Mouse (Mus musculus) heart, adult 18-20 months (tissue): Measurements from ENCODE around the gene Psmd11. TPM values are rescaled to one million over a fixed set of nuclear protein-coding genes. Genes with fewer than 3 reads are reported as not detected.

Experiments
- DNase-seq, 2 experiments: peaks; one replicate each; pipeline ENCODE4 v3.0.0; 2021 to 2022; ENCODE audit warnings: mixed read lengths in 1 of 2
- total RNA-seq, 2 experiments: library from RNA; stranded (reverse); gene quantifications; 2 replicates each; pipeline ENCODE4 v1.2.3; 2021

Psmd11 gene
- total RNA-seq, 2 experiments from 2014 or later, result 112 to 113 TPM

DNA sequence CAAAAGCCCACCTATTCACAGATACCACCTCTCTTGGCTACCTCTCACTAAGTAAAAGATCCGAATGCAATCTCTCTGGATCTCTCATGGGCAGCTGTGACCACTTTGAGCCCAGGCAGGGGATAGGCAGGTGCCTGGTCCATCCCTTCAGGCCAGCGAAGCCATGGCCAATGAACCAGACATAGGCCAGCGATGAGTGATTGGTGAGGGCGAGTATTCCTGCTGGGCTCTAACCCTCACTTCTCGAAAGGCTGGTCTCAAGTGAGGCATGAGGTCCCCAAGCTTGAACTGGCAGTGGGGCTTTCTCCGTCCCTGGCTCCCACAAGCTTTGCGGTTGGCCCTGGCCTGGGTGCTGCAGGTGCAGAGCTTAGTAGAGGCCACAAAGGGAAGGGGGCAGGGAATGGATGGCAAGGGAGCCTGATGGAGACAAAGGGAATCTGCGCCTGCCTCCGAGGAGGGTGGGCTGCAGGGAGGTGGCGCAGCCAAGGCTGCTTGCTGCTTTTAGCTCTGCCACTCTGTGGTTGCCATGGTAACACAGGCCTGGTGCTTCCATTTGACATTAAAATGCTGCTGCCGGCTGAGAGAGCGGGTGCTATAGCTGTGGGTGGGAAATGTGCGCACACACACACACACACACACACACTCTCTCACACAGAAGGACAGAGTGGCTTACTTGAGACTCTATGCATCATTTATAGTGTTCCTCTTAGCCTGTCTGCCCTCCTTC, 75.5 kb downstream of the Psmd11 start:
- DNase-seq, result no peak

DNA sequence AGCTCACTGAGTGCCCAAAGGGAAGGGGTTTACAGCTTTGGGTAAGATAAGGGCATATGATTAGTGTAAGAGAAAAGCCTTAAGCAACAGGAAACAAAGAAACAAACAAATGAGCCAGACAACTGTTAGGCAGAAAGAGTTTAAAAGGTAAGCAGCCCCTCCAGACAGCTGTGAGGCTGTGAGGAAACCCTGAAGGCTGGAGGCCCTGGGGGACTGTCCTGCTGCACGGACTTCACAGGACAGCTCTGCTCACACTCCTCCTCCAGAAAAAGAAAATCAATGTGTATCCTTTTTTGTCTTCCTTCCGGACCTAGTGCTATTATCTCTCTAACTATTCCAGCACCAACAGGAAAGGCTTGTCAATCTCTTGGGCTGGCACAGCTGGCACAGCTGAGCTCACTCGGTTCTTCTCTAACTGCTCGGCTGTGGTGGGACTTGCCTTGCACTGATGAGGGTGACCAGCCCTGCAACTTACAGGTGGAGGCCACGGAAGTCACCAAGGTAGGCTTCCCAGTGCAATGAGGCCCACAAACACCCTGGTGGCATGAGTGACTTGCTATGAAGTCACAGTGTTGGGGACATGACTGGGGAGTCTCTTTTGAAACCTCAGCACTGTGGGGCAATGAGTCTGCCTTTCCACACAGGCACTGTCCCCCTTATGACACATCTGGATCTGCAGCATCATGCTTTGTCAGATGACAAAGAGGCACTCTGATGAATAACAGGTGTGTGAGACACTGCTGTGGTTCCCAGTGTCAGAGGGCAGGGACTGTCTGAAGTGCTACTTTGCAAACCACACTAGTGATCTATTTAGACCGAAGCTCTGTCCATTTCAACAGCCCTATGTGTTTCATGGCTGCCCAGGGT, 76.3 kb downstream of the Psmd11 start:
- DNase-seq, result no peak

DNA sequence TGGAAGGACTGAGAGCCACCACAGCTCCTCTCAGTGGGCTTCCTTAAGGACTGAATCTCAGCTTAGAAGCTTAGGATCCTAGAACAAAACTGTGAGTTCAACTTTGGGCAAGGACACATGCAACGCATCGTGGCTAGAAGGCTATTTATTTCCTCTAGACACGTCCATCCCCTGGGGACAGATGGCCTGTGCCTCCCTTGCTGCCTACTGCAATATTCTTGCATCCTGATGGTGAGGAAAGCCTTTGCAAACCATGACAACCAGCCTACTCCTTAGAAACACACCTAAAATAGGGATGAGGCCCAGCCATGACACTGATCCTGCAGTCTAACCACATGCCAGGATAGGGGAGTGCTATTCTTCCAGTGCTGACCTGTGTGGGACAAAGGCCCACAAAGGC, 77.2 kb downstream of the Psmd11 start:
- no peak for DNase-seq

DNA sequence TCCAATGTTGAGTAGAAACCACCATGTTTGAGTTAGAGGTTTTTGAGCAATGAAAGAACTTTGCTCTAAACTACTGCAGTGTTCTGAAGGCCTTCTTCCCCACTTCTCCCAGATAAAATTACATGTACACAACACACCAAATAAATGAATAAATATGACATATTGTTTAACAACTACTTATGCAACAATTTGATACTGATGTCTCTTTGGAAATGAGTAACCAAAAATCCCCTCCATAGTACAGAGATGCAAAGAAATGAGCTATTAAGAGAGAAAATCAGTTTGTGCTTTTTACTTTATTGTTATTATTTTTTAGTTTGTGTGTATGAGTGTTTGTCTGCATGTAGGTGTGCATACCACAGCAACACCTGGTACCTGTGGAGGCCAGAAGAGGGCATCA, 78.1 kb downstream of the Psmd11 start:
- DNase-seq, result no peak

DNA sequence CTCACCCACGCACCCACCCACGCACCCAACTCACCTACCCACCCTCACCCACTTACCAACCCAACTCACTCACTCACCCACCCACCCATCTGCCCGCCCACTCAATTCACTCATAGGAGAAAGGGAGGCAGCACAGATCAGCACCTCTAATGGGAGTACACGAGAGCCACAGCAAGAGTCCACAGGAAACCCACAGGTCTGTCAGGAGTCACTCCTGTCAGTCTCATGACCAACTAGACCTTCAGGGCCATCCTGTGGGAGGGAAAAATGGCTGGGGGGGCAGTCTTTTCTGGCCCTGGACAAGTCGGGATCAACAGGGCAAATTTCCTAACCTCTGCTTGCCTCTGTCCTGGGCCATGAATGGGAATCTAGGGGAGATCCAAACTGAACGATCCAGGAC, 79.4 kb downstream of the Psmd11 start:
- DNase-seq, result no peak

DNA sequence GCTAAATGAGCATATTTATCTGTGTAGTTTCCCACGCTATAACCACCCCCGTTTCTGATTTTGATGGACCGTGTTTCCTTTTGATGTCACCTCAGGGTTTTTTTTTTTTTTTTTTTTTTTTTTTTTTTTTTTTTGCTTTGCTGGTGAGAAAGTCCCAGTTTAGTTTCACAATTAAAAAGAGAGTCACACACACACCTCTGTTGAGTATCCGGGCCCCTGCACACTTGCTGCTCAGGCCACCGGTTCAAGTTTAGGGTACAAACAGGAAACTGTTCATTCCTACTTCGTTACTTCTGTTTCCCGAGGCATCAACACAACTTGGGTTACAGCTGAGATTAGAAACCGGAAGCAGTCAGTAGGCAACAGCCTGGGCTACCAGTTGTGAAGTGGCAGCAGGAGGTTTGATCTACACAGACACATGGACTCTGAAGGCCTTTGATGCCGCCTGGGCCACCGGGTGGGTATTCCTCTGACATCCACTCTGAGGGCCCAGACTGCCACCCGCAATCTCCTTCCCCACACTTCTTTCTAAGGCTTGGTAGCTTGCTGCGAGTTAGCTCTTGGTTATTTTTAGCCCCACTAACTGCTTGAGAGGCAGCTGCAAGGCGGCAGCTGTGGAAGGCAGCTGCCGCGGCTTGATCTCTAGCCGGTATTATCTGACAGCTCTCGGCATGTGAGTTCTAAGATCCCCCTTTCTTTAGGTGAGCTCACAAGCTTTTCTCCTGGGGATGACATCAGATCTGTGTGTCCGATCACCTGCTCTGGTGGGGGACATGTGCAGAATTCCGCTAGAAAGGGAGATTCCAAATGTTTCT, 80.2 kb downstream of the Psmd11 start:
- peak; percentile 27 to 36 for DNase-seq

DNA sequence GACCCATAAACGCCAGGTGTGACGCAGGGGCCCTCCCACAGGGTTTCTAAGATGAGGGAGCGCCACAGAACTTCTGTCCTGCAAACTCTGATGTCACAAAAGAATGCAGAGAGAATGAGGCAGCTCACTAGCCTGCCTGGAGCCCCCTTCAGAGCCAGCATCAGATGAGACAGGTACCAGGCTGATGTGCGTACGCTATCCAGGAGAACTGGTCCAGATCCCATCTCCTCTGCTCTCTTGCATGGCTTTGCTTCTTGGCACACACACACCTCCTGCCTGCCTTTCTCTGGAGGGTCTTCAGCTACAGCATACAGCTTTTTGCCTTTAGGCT, 80.7 kb downstream of the Psmd11 start:
- no peak for DNase-seq

DNA sequence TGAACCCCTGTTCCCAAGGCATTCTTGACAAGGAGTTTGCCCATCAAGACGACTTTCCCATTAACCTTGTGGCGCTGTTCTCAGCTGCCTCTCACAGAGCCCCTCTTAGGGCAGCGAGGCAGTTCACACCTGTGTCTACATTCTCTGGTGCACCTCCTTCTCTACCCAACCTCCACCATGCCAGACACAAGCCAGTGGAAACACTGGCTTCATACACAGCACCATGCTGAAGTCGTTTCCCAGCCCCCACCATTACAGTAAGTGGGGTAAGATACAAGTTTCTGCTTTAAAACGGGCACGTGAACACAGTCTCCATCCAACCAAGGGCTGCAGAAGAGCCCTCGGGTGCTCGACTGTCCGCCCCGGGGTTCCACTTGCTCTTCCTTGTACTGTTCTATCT, 81.7 kb downstream of the Psmd11 start:
- no peak for DNase-seq

DNA sequence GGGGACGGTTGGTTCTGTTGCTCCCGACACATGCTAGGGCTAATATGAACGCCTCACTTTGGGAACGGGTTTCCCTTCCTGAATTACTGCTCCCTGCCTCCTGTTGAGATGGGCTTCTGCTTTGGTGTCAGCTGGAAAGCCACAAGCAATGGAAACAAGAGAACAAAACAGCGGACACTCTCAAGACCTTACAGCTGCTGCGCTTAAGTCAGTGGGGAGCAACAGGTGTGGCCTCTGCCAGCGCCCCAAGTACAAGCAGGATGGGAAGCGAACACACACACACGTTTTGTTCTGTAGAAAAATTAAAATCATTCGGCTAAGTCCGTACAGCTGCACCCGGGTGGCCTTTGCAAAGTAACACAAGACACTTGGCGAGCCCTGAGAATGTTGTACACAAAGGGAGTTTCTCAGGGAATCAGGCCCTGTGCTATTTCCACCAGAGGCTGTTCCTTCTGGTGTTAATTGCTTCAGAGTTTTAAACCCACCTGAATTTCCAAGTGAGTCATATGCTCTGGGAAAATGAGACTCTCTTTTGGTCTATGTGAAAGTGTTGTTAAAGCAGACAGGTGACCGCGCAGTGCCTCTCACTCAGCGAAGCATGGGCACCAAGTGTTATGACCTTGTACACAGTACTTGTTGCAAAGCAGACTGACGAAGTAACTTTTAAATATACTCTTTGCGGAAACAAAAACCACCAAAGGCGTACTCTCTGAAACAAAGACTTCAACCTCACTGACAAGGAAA, 84.1 kb downstream of the Psmd11 start:
- DNase-seq, result no peak

DNA sequence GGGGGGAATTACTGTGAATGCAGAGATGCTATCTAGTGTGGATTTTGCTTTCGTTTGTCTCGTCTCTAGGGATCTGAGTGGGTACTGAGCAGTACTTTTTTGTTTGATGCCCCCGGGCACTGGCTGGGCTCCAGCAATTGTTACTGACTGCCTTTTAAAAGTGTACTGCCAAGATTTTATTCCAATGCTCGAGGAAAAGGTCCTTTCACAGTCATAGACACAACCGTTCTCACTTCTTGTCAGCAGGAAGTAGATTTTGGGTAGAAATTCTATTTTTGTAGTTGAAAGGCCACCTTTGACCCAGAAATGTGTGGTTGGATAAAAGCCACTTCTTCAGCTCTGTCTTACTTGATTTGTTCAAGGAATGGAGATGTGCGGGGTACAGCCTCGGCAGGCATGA, 85.4 kb downstream of the Psmd11 start:
- DNase-seq, result no peak

DNA sequence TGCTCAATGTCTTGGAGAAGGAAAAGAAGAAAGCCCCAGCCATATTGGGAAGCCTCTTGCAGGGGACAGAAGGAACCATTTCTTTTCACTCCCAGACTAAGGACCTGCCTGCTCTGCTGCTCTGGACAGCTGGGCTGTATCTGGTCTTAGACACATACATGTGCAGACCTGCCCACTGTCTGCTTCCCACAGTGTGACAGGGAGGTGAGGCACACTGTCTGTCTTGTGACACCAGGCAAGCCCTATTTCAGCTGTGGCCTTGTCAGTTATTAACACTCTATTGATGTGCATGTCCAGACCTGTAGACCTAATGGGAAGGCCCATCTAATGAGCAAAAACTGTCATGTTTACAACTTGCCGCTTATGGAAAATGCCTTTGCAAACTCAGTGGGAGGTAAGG, 86.9 kb downstream of the Psmd11 start:
- DNase-seq, result no peak

DNA sequence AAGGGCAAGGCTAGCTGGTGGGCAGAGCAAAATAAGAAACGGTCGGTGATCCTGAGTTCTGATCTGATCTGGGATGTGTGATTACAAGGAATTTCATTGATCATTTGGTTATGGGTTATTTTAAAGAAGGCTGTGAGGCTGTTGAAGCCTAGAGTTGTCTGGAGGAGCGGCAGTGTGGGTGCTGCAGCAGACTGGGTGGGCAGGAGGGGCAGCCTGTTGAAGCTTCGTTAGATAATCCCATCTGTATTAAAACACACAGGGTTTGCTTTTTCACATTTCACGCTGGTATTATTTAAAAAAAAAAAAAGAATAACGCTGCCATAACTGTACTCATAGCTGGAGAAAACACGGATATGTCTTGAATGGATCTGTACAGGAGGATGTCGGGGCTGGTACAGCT, 87.5 kb downstream of the Psmd11 start:
- DNase-seq, result no peak

DNA sequence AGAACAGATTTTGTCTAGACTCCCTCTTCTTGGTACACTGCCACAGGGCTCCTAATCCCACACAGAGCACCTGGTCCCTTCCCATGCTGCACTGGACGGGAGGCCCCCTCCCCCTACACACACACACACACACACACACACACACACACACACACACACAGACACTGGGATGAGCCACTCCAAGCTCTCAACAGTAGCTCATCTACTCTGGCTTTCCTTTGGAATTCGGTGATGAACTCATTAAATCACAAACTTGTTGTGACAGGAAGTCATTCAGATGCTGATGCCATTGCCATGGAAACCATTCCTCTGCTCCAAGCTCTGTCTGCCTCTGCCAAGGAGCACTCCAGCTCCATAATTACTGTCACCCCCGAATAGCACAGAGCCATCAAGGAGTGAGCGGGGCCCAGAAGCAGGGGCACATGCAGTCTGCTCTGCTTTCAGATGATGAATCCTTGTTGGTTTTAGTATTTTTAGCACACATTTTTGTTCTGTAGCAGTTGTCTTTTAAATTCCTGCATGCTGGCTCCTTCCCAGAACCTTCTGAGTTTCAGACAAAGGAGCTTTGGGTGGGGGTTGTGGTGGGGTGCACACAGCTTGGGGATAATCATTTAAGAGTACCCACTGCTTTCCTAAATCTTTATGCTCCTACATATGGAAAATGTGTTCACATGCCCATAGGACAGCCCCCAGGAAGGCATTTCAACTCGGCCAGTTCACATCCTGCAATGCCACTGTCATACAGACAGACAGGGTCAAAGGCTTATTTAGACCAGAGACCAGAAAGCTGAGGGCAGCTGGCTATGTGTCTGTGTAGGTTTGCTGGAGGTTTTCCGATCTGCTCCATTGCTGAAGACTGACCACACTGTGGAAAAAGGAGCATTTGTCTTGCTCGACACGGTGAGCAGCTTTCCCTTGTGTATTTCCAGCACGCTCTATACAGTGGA, 90.3 kb downstream of the Psmd11 start:
- DNase-seq, result no peak

DNA sequence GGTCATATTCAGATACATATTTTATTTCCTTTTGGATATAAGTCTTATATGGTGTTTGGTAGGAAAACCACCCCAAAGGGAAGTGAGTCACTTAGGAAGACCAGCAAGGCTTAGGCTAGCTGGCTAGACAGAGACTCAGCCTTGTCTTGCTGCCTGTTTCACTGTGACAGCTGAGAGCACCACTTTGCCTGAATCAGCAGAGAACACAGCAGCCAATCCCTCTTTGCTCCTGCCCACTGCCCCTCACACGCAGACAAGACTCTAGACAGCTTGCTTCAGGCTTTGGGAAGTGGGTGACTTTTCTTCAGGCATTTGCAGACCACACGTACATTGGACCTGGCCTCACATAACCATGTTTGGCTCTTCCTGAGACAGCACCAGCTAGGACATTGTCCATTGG, 92.7 kb downstream of the Psmd11 start:
- no peak for DNase-seq

Other genes starting within 250 kb of the Psmd11 start
- gene Rnf135, start 244.8 kb upstream of the Psmd11 start, total RNA-seq, result 1 to 10 TPM; 5.4 to 5.7 TPM
- gene Rhot1, start 219.6 kb upstream of the Psmd11 start, total RNA-seq, result 10 to 100 TPM; 59.0 to 64.3 TPM
- 1 to 10 TPM; 5.2 to 7.0 TPM for gene Rhbdl3, start 127.7 kb upstream of the Psmd11 start, total RNA-seq
- 10 to 100 TPM; 23.5 to 23.9 TPM for gene 5730455P16Rik, start 50.6 kb upstream of the Psmd11 start, total RNA-seq
- 10 to 100 TPM; 68.8 to 68.9 TPM for gene Zfp207, start 45.3 kb upstream of the Psmd11 start, total RNA-seq
- gene Cdk5r1, start 48.4 kb downstream of the Psmd11 start, total RNA-seq, result under 1 TPM; 0.45 to 0.59 TPM